Mouse (Mus musculus) kidney, adult 9 months (tissue): ENCODE measurements around the gene Fos.

Experiments used
- DNase-seq: peaks from one replicate; pipeline ENCODE4 v3.0.0; 2022

The Fos gene

GRCm38 (mm10) chr12:85490096-85490820, 16.6 kb downstream of the Fos start:
- DNase-seq = no peak

GRCm38 (mm10) chr12:85490991-85491390, 17.3 kb downstream of the Fos start:
- DNase-seq = no peak

- peak; percentile 67 for DNase-seq
These were observed 18.5 kb downstream of the Fos start for GRCm38 (mm10) chr12:85492084-85492645.

GRCm38 (mm10) chr12:85496336-85496735, 22.6 kb downstream of the Fos start:
- no peak for DNase-seq

- peak; percentile 77 for DNase-seq
These were observed 23.1 kb downstream of the Fos start for GRCm38 (mm10) chr12:85496755-85497154.

GRCm38 (mm10) chr12:85497310-85498135, 23.8 kb downstream of the Fos start:
- DNase-seq = no peak

GRCm38 (mm10) chr12:85499001-85499400, 25.3 kb downstream of the Fos start:
- DNase-seq = no peak

- no peak for DNase-seq
These were observed 29.0 kb downstream of the Fos start for GRCm38 (mm10) chr12:85502682-85503081.

- DNase-seq = peak; percentile 48
These were observed 34.5 kb downstream of the Fos start for GRCm38 (mm10) chr12:85508235-85508634.

GRCm38 (mm10) chr12:85510013-85510412, 36.3 kb downstream of the Fos start:
- no peak for DNase-seq

GRCm38 (mm10) chr12:85513789-85514447, 40.2 kb downstream of the Fos start:
- no peak for DNase-seq

- no peak for DNase-seq
These were observed 41.3 kb downstream of the Fos start for GRCm38 (mm10) chr12:85514958-85515357.

- DNase-seq = no peak
These were observed 42.2 kb downstream of the Fos start for GRCm38 (mm10) chr12:85515865-85516264.

GRCm38 (mm10) chr12:85517339-85517738, 43.6 kb downstream of the Fos start:
- no peak for DNase-seq

- no peak for DNase-seq
These were observed 44.3 kb downstream of the Fos start for GRCm38 (mm10) chr12:85518009-85518408.

GRCm38 (mm10) chr12:85519553-85519952, 45.9 kb downstream of the Fos start:
- no peak for DNase-seq

GRCm38 (mm10) chr12:85521101-85521500, 47.4 kb downstream of the Fos start:
- no peak for DNase-seq

GRCm38 (mm10) chr12:85521673-85522072, 48.0 kb downstream of the Fos start:
- peak; percentile 35 for DNase-seq

- DNase-seq = peak; percentile 45
These were observed 49.1 kb downstream of the Fos start for GRCm38 (mm10) chr12:85522631-85523388.

- DNase-seq = no peak
These were observed 49.9 kb downstream of the Fos start for GRCm38 (mm10) chr12:85523421-85524192.

- DNase-seq = no peak
These were observed 50.6 kb downstream of the Fos start for GRCm38 (mm10) chr12:85524193-85524858.
